Mouse (Mus musculus): ENCODE data around the gene Pramef25. TPM values are rescaled to one million over a fixed set of nuclear protein-coding genes. Genes with fewer than 3 reads are reported as not detected.
"Not testable (repeated sequence)": the region's sequence is repeated elsewhere in the genome, so short reads cannot be mapped to it uniquely, and the experiment has no call there.

Pramef25 gene
- not detected in 2 replicates for polyA plus RNA-seq (2012; rRNA removed)

- DNase-seq (ENCODE audit: low read depth) = not testable (repeated sequence)
Measured at GRCm38 (mm10) chr4:143950916-143951315, at the start of gene Pramef25. Gene Pramef25 (minus strand): TSS chr4:143951016.

- not testable (repeated sequence) for DNase-seq (ENCODE audit: low read depth)
Measured at GRCm38 (mm10) chr4:143994269-143994668, 43.5 kb upstream of the Pramef25 start, which contains the start of gene Pramef17. Gene Pramef17 (minus strand): TSS chr4:143994369.

- DNase-seq (ENCODE audit: low read depth) = not testable (repeated sequence)
Measured at GRCm38 (mm10) chr4:143988126-143988525, 37.3 kb upstream of the Pramef25 start.

- not testable (repeated sequence) for DNase-seq (ENCODE audit: low read depth)
Measured at GRCm38 (mm10) chr4:143987475-143987941, 36.7 kb upstream of the Pramef25 start.

DNA sequence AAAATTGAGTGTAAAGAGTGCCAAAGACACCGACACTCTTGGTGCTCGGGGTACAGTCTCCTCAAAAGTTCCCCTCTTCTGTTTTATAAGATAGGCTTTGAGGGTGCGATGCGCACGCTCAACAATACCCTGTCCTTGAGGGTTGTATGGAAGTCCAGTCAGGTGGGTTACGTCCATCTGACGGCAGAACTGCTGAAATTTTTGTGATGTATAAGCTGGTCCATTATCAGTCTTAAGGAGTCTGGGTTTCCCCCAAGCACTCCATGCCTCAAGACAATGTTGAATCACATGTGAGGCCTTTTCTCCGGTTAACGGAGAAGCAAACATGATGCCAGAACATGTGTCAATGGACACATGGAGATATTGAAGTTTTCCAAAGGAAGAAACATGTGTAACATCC is 34.9 kb upstream of the Pramef25 start:
- DNase-seq (ENCODE audit: low read depth) = not testable (repeated sequence)

GRCm38 (mm10) chr4:143985165-143985564 is 34.3 kb upstream of the Pramef25 start:
- not testable (repeated sequence) for DNase-seq (ENCODE audit: low read depth)

- not testable (repeated sequence) for DNase-seq (ENCODE audit: low read depth)
Measured at GRCm38 (mm10) chr4:143983446-143983845, 32.6 kb upstream of the Pramef25 start.

GRCm38 (mm10) chr4:143966850-143967249 is 16.0 kb upstream of the Pramef25 start, which contains the start of gene Gm13101:
Gene Gm13101 (minus strand): TSS chr4:143966950.
- not testable (repeated sequence) for DNase-seq (ENCODE audit: low read depth)

DNA sequence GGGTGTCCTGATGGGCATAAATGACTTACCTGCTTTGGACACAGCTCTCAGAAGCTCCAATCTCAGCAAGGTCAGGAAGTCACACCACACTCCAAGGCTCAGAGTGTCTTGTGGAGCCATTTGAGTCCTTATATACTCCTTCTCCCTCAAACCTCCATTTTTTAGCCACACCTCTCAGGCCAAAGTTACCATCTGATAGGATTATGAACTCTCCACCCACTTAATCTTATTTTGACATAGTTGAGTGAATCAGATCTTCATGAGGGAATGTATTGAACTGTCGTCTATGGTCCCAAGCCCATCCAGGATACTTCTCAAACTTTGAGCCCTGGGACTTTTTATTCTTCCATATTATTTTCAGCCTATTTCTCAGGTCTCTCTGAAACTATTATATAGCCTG is 50.5 kb downstream of the Pramef25 start, which contains the start of gene Pramef6:
Gene Pramef6 (minus strand): TSS at position 101 of the 400 bp plus-strand sequence.
- DNase-seq (ENCODE audit: low read depth) = not testable (repeated sequence)

Other genes starting within 250 kb of the Pramef25 start
- not detected in 2 replicates for gene Gm13089, start 248.3 kb downstream of the Pramef25 start, polyA plus RNA-seq (2012; rRNA removed)
- gene Gm13078, start 231.6 kb downstream of the Pramef25 start, polyA plus RNA-seq (2012; rRNA removed) = not detected in 2 replicates
- not detected in 2 replicates for gene Gm13023, start 161.7 kb downstream of the Pramef25 start, polyA plus RNA-seq (2012; rRNA removed)
- not detected in 2 replicates for gene Gm13084, start 134.9 kb downstream of the Pramef25 start, polyA plus RNA-seq (2012; rRNA removed)
- not detected in 2 replicates for gene Gm13103, start 104.5 kb downstream of the Pramef25 start, polyA plus RNA-seq (2012; rRNA removed)
- not detected in 2 replicates for gene Pramef6, start 50.6 kb downstream of the Pramef25 start, polyA plus RNA-seq (2012; rRNA removed)
- gene Gm13101, start 15.9 kb upstream of the Pramef25 start, polyA plus RNA-seq (2012; rRNA removed) = not detected in 2 replicates
- gene Pramef17, start 43.4 kb upstream of the Pramef25 start, polyA plus RNA-seq (2012; rRNA removed) = not detected in 2 replicates
- not detected in 2 replicates for gene Pramel4, start 108.1 kb upstream of the Pramef25 start, polyA plus RNA-seq (2012; rRNA removed)
- not detected in 2 replicates for gene Gm13102, start 155.5 kb upstream of the Pramef25 start, polyA plus RNA-seq (2012; rRNA removed)
- gene Oog3, start 211.6 kb upstream of the Pramef25 start, polyA plus RNA-seq (2012; rRNA removed) = not detected in 2 replicates
- not detected in 2 replicates for gene Oog2, start 239.7 kb upstream of the Pramef25 start, polyA plus RNA-seq (2012; rRNA removed)

All from brain, embryonic 14.5 days (tissue).